Mouse (Mus musculus): ENCODE results near the gene Xrcc5. TPM values are rescaled to one million over a fixed set of nuclear protein-coding genes. Genes with fewer than 3 reads are reported as not detected.

The Xrcc5 gene
- polyA plus RNA-seq, 2 experiments, result 22.6 to 41.8 TPM

- no peak overlapping the region for H3K4me3 ChIP-seq (replicated peaks; ENCODE audit: low read length)
- no peak for TF ChIP-seq POLR2A (IDR thresholded peaks at IDR 0.05; ENCODE audit: borderline replicate concordance, extremely low read depth, insufficient read depth, insufficient read length)
- 73% methylated on average over 1 of the region's 1 CpGs for WGBS
- H3K4me2 ChIP-seq (replicated peaks; ENCODE audit: low read depth, low read length, severe bottlenecking), result no peak overlapping the region
- H3K4me1 ChIP-seq (ENCODE audit: control insufficient read depth, insufficient read depth, low read length), result no peaks in the 10 kb centered on the region
- no peak for DNase-seq (ENCODE audit: low spot score)
- no peak overlapping the region for H3K27ac ChIP-seq (replicated peaks; ENCODE audit: low read depth, low read length)
- H3K27me3 ChIP-seq (ENCODE audit: control insufficient read depth, insufficient read depth, low read length), result no peaks in the 10 kb centered on the region
- no peak overlapping the region for H3K9ac ChIP-seq (ENCODE audit: low read depth, low read length, severe bottlenecking)
- no peak for ATAC-seq (ENCODE audit: low FRiP score, low read depth)
- no peaks in the 10 kb centered on the region for H3K9me3 ChIP-seq (ENCODE audit: control insufficient read depth, low read length)
- H3K36me3 ChIP-seq (ENCODE audit: control insufficient read depth, insufficient read depth, low read length), result no peaks in the 10 kb centered on the region
These were observed 125.4 kb downstream of the Xrcc5 start for GRCm38 (mm10) chr1:72432579-72432978.

GRCm38 (mm10) chr1:72434510-72434909 is 127.3 kb downstream of the Xrcc5 start:
- H3K27ac ChIP-seq (replicated peaks; ENCODE audit: low read depth, low read length), result no peak overlapping the region
- no peak for DNase-seq (ENCODE audit: low spot score)
- ATAC-seq (ENCODE audit: low FRiP score, low read depth), result no peak
- no peak for TF ChIP-seq POLR2A (IDR thresholded peaks at IDR 0.05; ENCODE audit: borderline replicate concordance, extremely low read depth, insufficient read depth, insufficient read length)
- H3K9me3 ChIP-seq (ENCODE audit: control insufficient read depth, low read length), result no peaks in the 10 kb centered on the region
- no peak overlapping the region for H3K4me3 ChIP-seq (replicated peaks; ENCODE audit: low read length)
- 80% methylated on average over 3 of the region's 3 CpGs for WGBS
- no peaks in the 10 kb centered on the region for H3K36me3 ChIP-seq (ENCODE audit: control insufficient read depth, insufficient read depth, low read length)
- H3K9ac ChIP-seq (ENCODE audit: low read depth, low read length, severe bottlenecking), result no peak overlapping the region
- H3K27me3 ChIP-seq (ENCODE audit: control insufficient read depth, insufficient read depth, low read length), result no peaks in the 10 kb centered on the region
- H3K4me1 ChIP-seq (ENCODE audit: control insufficient read depth, insufficient read depth, low read length), result no peaks in the 10 kb centered on the region
- H3K4me2 ChIP-seq (replicated peaks; ENCODE audit: low read depth, low read length, severe bottlenecking), result no peak overlapping the region

- Histone ChIP-seq H3K27ac (replicated peaks; ENCODE audit: low read depth, low read length) (no peak overlapping the region), H3K9me3 (ENCODE audit: control insufficient read depth, low read length) (no peaks in the 10 kb centered on the region), H3K9ac (ENCODE audit: low read depth, low read length, severe bottlenecking) (no peak overlapping the region), H3K36me3 (ENCODE audit: control insufficient read depth, insufficient read depth, low read length) (no peaks in the 10 kb centered on the region), H3K27me3 (ENCODE audit: control insufficient read depth, insufficient read depth, low read length) (no peaks in the 10 kb centered on the region), H3K4me2 (replicated peaks; ENCODE audit: low read depth, low read length, severe bottlenecking) (no peak overlapping the region), H3K4me1 (ENCODE audit: control insufficient read depth, insufficient read depth, low read length) (no peaks in the 10 kb centered on the region), H3K4me3 (replicated peaks; ENCODE audit: low read length) (no peak overlapping the region)
- DNase-seq (ENCODE audit: low spot score) (no peak), ATAC-seq (ENCODE audit: low FRiP score, low read depth) (no peak)
- TF ChIP-seq POLR2A (IDR thresholded peaks at IDR 0.05; ENCODE audit: borderline replicate concordance, extremely low read depth, insufficient read depth, insufficient read length), result no peak
- WGBS, result 62% methylated on average over 5 of the region's 5 CpGs
These were observed 129.7 kb downstream of the Xrcc5 start for GRCm38 (mm10) chr1:72436967-72437366.

- no peaks in the 10 kb centered on the region for H3K9me3 ChIP-seq (ENCODE audit: control insufficient read depth, low read length)
- no peak overlapping the region for H3K4me3 ChIP-seq (replicated peaks; ENCODE audit: low read length)
- H3K27me3 ChIP-seq (ENCODE audit: control insufficient read depth, insufficient read depth, low read length), result no peaks in the 10 kb centered on the region
- H3K27ac ChIP-seq (replicated peaks; ENCODE audit: low read depth, low read length), result no peak overlapping the region
- TF ChIP-seq POLR2A (IDR thresholded peaks at IDR 0.05; ENCODE audit: borderline replicate concordance, extremely low read depth, insufficient read depth, insufficient read length), result no peak
- H3K4me2 ChIP-seq (replicated peaks; ENCODE audit: low read depth, low read length, severe bottlenecking), result no peak overlapping the region
- no peaks in the 10 kb centered on the region for H3K4me1 ChIP-seq (ENCODE audit: control insufficient read depth, insufficient read depth, low read length)
- H3K36me3 ChIP-seq (ENCODE audit: control insufficient read depth, insufficient read depth, low read length), result no peaks in the 10 kb centered on the region
- no peak overlapping the region for H3K9ac ChIP-seq (ENCODE audit: low read depth, low read length, severe bottlenecking)
- DNase-seq (ENCODE audit: low spot score), result no peak
- no peak for ATAC-seq (ENCODE audit: low FRiP score, low read depth)
- 76% methylated on average over 8 of the region's 8 CpGs for WGBS
These were observed 131.9 kb downstream of the Xrcc5 start for GRCm38 (mm10) chr1:72439146-72439545.

- DNase-seq (ENCODE audit: low spot score) (no peak), ATAC-seq (ENCODE audit: low FRiP score, low read depth) (no peak)
- H3K9me3 ChIP-seq (ENCODE audit: control insufficient read depth, low read length), result no peaks in the 10 kb centered on the region
- no peaks in the 10 kb centered on the region for H3K4me1 ChIP-seq (ENCODE audit: control insufficient read depth, insufficient read depth, low read length)
- TF ChIP-seq POLR2A (IDR thresholded peaks at IDR 0.05; ENCODE audit: borderline replicate concordance, extremely low read depth, insufficient read depth, insufficient read length), result no peak
- no peak overlapping the region for H3K4me2 ChIP-seq (replicated peaks; ENCODE audit: low read depth, low read length, severe bottlenecking)
- no peak overlapping the region for H3K27ac ChIP-seq (replicated peaks; ENCODE audit: low read depth, low read length)
- no peak overlapping the region for H3K4me3 ChIP-seq (replicated peaks; ENCODE audit: low read length)
- no peak overlapping the region for H3K9ac ChIP-seq (ENCODE audit: low read depth, low read length, severe bottlenecking)
- no peaks in the 10 kb centered on the region for H3K36me3 ChIP-seq (ENCODE audit: control insufficient read depth, insufficient read depth, low read length)
- H3K27me3 ChIP-seq (ENCODE audit: control insufficient read depth, insufficient read depth, low read length), result no peaks in the 10 kb centered on the region
- WGBS, result 87% methylated on average over 2 of the region's 2 CpGs
These were observed 135.5 kb downstream of the Xrcc5 start for GRCm38 (mm10) chr1:72442747-72443146.

Other genes with a start within 250 kb of the Xrcc5 start
- gene Mreg, start 95.1 kb upstream of the Xrcc5 start, polyA plus RNA-seq (2012; rRNA removed), result 1.1 and 1.5 TPM in 2 replicates
- 3.4 and 4.6 TPM in 2 replicates for gene Mreg, start 95.1 kb upstream of the Xrcc5 start, polyA plus RNA-seq (2014; fragmentation: Nextera tagmentation; extraction: Ambion mirVana)
- gene Pecr, start 23.1 kb upstream of the Xrcc5 start, polyA plus RNA-seq (2012; rRNA removed), result 20.1 and 20.5 TPM in 2 replicates
- gene Pecr, start 23.1 kb upstream of the Xrcc5 start, polyA plus RNA-seq (2014; fragmentation: Nextera tagmentation; extraction: Ambion mirVana), result 29.5 and 31.2 TPM in 2 replicates
- 3.8 and 4.0 TPM in 2 replicates for gene Tmem169, start 23.1 kb upstream of the Xrcc5 start, polyA plus RNA-seq (2012; rRNA removed)
- gene Tmem169, start 23.1 kb upstream of the Xrcc5 start, polyA plus RNA-seq (2014; fragmentation: Nextera tagmentation; extraction: Ambion mirVana), result 3.0 and 4.6 TPM in 2 replicates
- gene March4, start 229.5 kb downstream of the Xrcc5 start, polyA plus RNA-seq (2012; rRNA removed), result 0.05 and 0.06 TPM in 2 replicates
- not detected in 2 replicates for gene March4, start 229.5 kb downstream of the Xrcc5 start, polyA plus RNA-seq (2014; fragmentation: Nextera tagmentation; extraction: Ambion mirVana)